Mouse (Mus musculus) heart, embryonic 12.5 days (tissue): ENCODE measurements around the gene Thap2. TPM values are rescaled to one million over a fixed set of nuclear protein-coding genes. Genes with fewer than 3 reads are reported as not detected.

ENCODE experiments used
- ATAC-seq: fragments of 200-750 bp; cut with Nextera tagmentation; 2 replicates; pipeline ENCODE4 v1.8.0; 2017; ENCODE audit warnings: moderate TSS enrichment, moderate library complexity; ENCODE audit not compliant: insufficient number of reproducible peaks, low FRiP score
- H3K27ac ChIP-seq: fragments of 300-500 bp; sonication (generic); 2 replicates; pipeline ENCODE4 v1.5.1; 2016; ENCODE audit warnings: mild to moderate bottlenecking, moderate library complexity; ENCODE audit not compliant: poor library complexity, severe bottlenecking
- H3K27me3 ChIP-seq: fragments of 300-500 bp; sonication (generic); replicated peaks from 2 replicates; pipeline ENCODE4 v1.6.1; 2016; ENCODE audit warnings: mild to moderate bottlenecking, moderate library complexity
- H3K36me3 ChIP-seq: fragments of 300-500 bp; sonication (generic); 2 replicates; pipeline ENCODE4 v1.6.1; 2016; ENCODE audit warnings: mild to moderate bottlenecking, moderate library complexity
- H3K4me1 ChIP-seq: fragments of 300-500 bp; sonication (generic); replicated peaks from 2 replicates; pipeline ENCODE4 v1.6.1; 2016; ENCODE audit warnings: mild to moderate bottlenecking
- H3K4me2 ChIP-seq: fragments of 300-500 bp; sonication (generic); 2 replicates; pipeline ENCODE4 v1.6.1; 2016; ENCODE audit warnings: mild to moderate bottlenecking, moderate library complexity
- H3K4me3 ChIP-seq: fragments of 300-500 bp; sonication (generic); 2 replicates; pipeline ENCODE4 v1.5.1; 2016; ENCODE audit warnings: mild to moderate bottlenecking
- H3K9ac ChIP-seq: fragments of 300-500 bp; sonication (generic); 2 replicates; pipeline ENCODE4 v1.6.1; 2016; ENCODE audit warnings: mild to moderate bottlenecking, moderate library complexity
- H3K9me3 ChIP-seq: fragments of 300-500 bp; sonication (generic); replicated peaks from 2 replicates; pipeline ENCODE4 v1.6.1; 2016; ENCODE audit warnings: mild to moderate bottlenecking, moderate library complexity
- WGBS: fragments of 180-500 bp; shearing (Covaris S2); methylation state at CpG from one replicate; pipeline ENCODE4 v1.1.7; 2016; 5-methylcytosine and 5-hydroxymethylcytosine counted together
- polyA plus RNA-seq: library from polyadenylated mRNA; unstranded; fragments of >200 nt; fragmentation: Nextera tagmentation; extraction: Ambion mirVana; gene quantifications from 2 replicates; pipeline ENCODE4 v1.2.1, GENCODE M21; 2016

The Thap2 gene
- polyA plus RNA-seq, 1 experiment from 2014 or later, result 16.2 TPM

DNA sequence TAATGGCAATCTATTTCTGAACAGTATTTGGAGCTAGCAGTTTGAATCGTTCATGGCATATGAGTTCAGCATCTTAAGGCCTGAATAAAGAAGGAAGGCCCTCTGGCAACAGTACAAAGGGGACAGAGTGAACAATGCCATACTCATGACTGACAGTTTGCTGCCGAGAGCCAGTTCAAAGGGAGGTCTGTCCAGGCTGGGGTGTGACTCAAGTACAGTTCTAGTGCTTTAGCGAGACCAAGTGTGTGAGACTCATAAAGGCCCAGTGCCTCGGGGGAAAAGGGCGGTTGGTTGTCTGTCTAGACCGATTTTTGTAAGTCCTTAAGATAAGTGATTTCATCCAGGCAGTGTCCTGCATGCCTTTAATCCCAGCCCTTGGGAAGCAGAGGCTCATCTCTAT is 29.7 kb downstream of the Thap2 start:
- no peak overlapping the region for H3K4me2 ChIP-seq
- WGBS, result 68% methylated on average over 6 of the region's 6 CpGs
- H3K36me3 ChIP-seq, result peaks cover 10% of the 10 kb centered on the region
- no peak for ATAC-seq
- H3K9ac ChIP-seq, result no peak overlapping the region
- no peaks in the 10 kb centered on the region for H3K4me1 ChIP-seq
- no peaks in the 10 kb centered on the region for H3K27me3 ChIP-seq
- H3K27ac ChIP-seq, result no peak overlapping the region
- no peaks in the 10 kb centered on the region for H3K9me3 ChIP-seq
- H3K4me3 ChIP-seq, result no peak overlapping the region

DNA sequence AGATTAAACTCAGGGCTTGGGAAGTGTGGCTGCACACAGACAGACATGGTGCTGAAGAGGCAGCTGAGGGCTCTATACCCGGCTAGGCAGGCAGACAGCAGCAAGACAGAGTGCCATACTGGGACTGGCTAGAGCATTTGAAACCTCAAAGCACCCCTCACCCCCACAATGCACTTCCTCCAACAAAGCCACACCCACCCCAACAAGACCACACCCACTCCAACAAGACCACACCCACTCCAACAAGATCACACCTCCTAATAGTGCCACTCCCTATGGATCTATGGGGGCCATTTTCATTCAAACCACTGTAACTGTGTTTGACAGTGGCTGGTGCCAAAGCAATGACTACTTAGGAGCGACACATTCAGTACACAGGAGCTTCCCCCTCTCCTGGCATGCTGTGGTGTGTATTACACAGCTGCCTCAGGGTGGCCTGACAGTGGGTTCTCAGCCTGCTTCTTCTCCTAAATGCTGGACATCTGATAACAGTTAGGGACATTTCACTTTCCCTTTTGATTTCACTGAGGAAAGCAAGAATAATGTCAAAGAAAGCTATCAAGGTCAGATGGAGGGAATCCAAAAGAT is 33.3 kb downstream of the Thap2 start:
- Histone ChIP-seq H3K9ac (no peak overlapping the region), H3K9me3 (no peaks in the 10 kb centered on the region), H3K4me3 (no peak overlapping the region), H3K4me1 (no peaks in the 10 kb centered on the region), H3K4me2 (no peak overlapping the region), H3K27me3 (no peaks in the 10 kb centered on the region), H3K27ac (no peak overlapping the region), H3K36me3 (peaks cover 8% of the 10 kb centered on the region)
- ATAC-seq, result no peak
- 89% methylated on average over 2 of the region's 2 CpGs for WGBS

DNA sequence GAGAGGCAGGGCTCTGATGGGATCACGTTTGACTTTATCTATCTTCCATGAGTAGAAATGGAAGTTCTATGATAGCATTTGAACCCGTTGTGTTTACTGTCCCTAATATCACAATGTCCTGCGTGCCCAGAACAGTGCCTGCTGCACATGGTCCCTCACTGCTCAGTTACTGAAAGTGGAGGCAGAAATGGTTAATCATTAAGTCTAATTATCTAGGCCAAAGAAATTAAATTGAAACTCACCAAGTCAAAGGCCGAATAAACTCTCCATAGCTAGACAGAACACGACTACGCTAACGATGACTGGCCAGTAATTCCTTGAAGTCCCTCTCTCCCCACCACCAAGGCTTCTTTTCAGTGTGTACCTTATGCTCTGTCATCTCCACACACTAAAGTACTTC is 34.7 kb downstream of the Thap2 start:
- Histone ChIP-seq H3K27me3 (no peaks in the 10 kb centered on the region), H3K36me3 (peaks cover 13% of the 10 kb centered on the region), H3K9me3 (0 out of 2 replicates have a peak, but pooled peaks cover 4% of the 10 kb centered on the region), H3K9ac (no peak overlapping the region), H3K27ac (no peak overlapping the region), H3K4me3 (no peak overlapping the region), H3K4me1 (no peaks in the 10 kb centered on the region), H3K4me2 (no peak overlapping the region)
- ATAC-seq, result no peak
- WGBS, result 86% methylated on average over 7 of the region's 7 CpGs

DNA sequence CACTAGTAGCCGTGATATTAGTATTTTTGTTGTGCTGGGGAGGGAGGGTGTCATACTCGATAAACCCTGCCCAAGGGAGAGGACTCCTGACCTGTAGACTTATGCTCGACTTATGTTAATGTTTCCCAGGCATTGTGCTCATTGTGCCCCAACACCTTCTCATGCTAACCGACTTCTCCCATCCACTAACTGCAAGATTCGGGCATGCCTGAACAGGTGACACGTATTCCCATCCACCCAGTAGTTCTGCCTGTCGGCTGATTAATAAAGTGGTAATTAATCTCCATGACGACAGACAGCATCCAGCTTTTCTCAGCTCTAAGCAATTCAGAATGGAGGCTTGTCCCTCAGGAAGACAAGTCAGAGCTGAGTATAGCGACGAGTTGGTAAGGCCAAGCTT is 35.2 kb downstream of the Thap2 start:
- 80% methylated on average over 10 of the region's 10 CpGs for WGBS

DNA sequence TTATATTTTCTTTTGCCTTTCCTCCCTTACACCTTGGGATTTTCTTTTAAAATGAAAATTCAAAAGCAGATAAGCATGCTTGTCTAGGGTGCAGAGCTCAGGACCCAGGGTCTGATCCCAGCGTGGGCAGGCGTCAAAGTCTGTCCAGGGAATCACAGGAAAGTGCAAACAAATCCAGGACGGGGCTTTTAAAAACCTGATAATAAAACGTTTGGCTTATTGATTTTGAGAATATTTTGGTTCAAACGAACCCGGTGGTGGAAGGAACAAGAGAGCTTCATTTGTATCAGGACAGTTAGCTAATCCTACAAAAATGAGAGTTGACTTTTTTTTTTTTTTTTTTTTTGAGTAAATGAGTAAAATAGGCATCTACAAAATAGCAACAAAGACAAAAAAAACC is 36.1 kb downstream of the Thap2 start:
- Histone ChIP-seq H3K4me1 (no peaks in the 10 kb centered on the region), H3K36me3 (peaks cover 14% of the 10 kb centered on the region), H3K9ac (no peak overlapping the region), H3K4me2 (no peak overlapping the region), H3K27me3 (no peaks in the 10 kb centered on the region), H3K9me3 (0 out of 2 replicates have a peak, but pooled peaks cover 4% of the 10 kb centered on the region), H3K27ac (no peak overlapping the region), H3K4me3 (no peak overlapping the region)
- no peak for ATAC-seq
- WGBS, result 69% methylated on average over 6 of the region's 6 CpGs

More for the DNA sequence above, 35.2 kb downstream of the Thap2 start:
- Histone ChIP-seq H3K4me1 (no peaks in the 10 kb centered on the region), H3K4me3 (no peak overlapping the region), H3K9ac (no peak overlapping the region), H3K27me3 (no peaks in the 10 kb centered on the region), H3K27ac (no peak overlapping the region), H3K4me2 (no peak overlapping the region), H3K9me3 (0 out of 2 replicates have a peak, but pooled peaks cover 4% of the 10 kb centered on the region), H3K36me3 (peaks cover 13% of the 10 kb centered on the region)
- ATAC-seq, result no peak

DNA sequence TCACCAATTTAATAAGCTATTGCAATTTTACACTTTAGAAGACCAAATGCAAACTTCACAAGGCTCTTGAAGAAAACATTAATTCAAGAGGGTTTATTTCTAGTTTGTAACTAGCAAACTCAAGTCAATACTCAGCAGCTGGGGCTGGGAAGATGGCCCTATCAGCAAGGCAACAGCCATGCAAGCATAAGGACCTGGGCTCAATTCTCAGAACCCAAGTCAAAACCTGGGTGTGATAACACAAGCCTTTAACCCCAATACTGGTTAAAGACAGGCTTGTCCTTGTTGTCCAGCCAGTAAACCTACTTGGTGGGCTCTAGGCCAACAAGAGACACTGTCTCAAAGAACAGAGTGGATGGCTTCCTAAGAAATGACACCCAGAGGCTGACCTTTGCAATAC is 37.8 kb downstream of the Thap2 start:
- no peak for ATAC-seq
- Histone ChIP-seq H3K4me2 (no peak overlapping the region), H3K27me3 (no peaks in the 10 kb centered on the region), H3K9me3 (0 out of 2 replicates have a peak, but pooled peaks cover 4% of the 10 kb centered on the region), H3K4me3 (no peak overlapping the region), H3K9ac (no peak overlapping the region), H3K4me1 (no peaks in the 10 kb centered on the region), H3K36me3 (peaks cover 28% of the 10 kb centered on the region), H3K27ac (no peak overlapping the region)

DNA sequence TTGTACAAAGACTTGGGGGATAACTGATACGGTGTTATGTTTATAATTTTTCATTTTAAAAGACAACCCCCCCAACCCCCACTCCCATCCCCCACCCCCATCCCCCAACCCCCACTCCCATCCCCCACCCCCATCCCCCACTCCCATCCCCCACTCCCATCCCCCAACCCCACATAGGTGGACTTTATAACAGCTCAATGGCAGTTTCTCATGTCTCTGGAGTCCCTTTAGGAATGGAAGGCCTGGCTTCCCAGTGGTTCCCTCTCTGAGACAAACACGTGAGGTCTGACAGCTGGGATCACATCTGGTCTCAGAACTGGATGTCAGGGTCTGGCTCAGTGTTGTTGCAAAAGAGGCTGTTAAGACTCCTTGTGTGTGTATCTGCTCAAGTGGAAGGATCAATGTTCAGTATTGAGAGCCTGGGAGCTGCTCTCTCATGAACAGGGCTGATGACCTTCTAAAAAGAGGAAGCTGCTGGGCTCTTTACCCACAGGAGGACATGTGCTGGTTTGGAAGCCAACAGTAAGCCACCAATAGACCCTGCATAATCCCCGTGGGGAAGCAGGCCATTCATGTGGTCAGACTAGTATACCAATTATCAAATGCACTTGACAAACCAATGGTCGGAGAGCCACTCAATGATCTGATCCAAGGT is 41.3 kb downstream of the Thap2 start:
- no peak for ATAC-seq
- H3K9me3 ChIP-seq, result 0 out of 2 replicates have a peak, but pooled peaks cover 4% of the 10 kb centered on the region
- H3K4me2 ChIP-seq, result no peak overlapping the region
- WGBS, result 85% methylated on average over 4 of the region's 4 CpGs
- H3K4me3 ChIP-seq, result no peak overlapping the region
- H3K36me3 ChIP-seq, result peaks cover 42% of the 10 kb centered on the region
- H3K27me3 ChIP-seq, result no peaks in the 10 kb centered on the region
- no peaks in the 10 kb centered on the region for H3K4me1 ChIP-seq
- H3K27ac ChIP-seq, result no peak overlapping the region
- no peak overlapping the region for H3K9ac ChIP-seq

DNA sequence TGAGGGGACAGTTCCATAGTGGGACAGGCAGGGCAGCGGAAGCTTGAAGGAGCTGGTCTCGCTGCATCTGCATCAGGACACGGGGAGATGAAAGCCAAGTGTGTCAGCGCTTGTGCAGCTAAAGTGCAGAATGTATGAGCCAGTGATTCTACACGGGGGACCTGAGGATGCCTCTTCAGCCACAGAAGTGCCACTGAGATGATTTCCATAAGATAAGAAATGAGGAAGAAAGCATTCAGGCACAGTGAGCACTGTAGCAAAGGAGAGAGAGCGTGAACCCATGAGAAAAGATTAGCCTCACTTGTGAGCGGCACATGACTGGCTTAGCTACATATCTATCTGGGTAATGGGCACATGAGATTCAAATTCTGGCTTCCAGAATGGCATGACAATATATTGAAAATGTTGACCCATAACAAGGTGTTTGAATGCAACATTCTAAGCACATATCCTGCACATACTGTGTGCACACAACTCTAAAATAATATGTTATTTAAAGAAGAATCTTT is 44.4 kb downstream of the Thap2 start:
- Histone ChIP-seq H3K36me3 (peaks cover 29% of the 10 kb centered on the region), H3K27me3 (no peaks in the 10 kb centered on the region), H3K9ac (no peak overlapping the region), H3K4me1 (no peaks in the 10 kb centered on the region), H3K27ac (no peak overlapping the region), H3K4me2 (no peak overlapping the region), H3K9me3 (no peaks in the 10 kb centered on the region), H3K4me3 (no peak overlapping the region)
- no peak for ATAC-seq
- WGBS, result 84% methylated on average over 7 of the region's 7 CpGs

DNA sequence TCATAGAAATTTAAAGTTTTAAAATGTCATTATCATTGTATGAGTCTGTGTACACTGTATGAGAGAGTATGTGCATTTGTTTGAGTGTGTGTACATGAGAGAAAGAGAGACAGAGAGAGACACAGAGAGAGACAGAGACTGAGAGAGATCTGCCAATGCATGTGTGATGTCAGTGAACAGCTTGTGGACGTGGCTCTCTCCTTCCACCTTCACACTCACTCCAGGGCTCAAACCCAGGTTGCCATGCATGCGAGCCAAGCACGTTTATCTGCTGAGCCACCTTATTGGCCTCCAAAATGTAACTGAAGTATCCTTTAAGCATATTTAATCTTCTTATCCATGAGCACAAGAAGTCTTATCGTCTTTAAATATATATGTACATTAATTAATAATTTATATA is 47.3 kb downstream of the Thap2 start:
- H3K27me3 ChIP-seq, result no peaks in the 10 kb centered on the region
- no peak overlapping the region for H3K4me3 ChIP-seq
- no peak overlapping the region for H3K4me2 ChIP-seq
- no peak overlapping the region for H3K27ac ChIP-seq
- no peak for ATAC-seq
- H3K4me1 ChIP-seq, result no peaks in the 10 kb centered on the region
- WGBS, result 78% methylated on average over 4 of the region's 4 CpGs
- H3K9me3 ChIP-seq, result no peaks in the 10 kb centered on the region
- H3K36me3 ChIP-seq, result peaks cover 15% of the 10 kb centered on the region
- no peak overlapping the region for H3K9ac ChIP-seq

DNA sequence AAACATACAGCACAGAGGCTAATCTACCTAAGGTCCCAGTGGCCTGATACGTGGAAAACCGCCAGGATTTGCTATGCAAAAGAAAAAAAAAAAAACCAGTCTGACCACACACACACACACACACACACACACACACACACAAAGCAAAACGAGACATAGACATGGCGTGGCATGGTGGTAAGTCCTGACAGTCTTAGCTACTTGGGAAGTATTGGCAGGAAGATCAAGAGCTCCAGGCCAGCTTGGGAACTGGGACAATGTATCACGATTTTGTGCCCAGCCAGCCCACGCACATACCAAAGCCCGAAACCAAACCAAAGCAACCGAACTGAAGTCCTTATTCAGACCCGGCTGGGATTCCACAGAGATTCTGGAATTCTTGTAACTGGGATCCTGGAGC is 50.7 kb downstream of the Thap2 start:
- H3K9me3 ChIP-seq, result no peaks in the 10 kb centered on the region
- H3K9ac ChIP-seq, result no peak overlapping the region
- H3K4me1 ChIP-seq, result no peaks in the 10 kb centered on the region
- H3K36me3 ChIP-seq, result no peaks in the 10 kb centered on the region; the same call in 1 of the 2 replicates
- H3K4me3 ChIP-seq, result no peak overlapping the region
- H3K27ac ChIP-seq, result no peak overlapping the region
- 75% methylated on average over 9 of the region's 9 CpGs for WGBS
- no peak for ATAC-seq
- no peak overlapping the region for H3K4me2 ChIP-seq
- H3K27me3 ChIP-seq, result no peaks in the 10 kb centered on the region

DNA sequence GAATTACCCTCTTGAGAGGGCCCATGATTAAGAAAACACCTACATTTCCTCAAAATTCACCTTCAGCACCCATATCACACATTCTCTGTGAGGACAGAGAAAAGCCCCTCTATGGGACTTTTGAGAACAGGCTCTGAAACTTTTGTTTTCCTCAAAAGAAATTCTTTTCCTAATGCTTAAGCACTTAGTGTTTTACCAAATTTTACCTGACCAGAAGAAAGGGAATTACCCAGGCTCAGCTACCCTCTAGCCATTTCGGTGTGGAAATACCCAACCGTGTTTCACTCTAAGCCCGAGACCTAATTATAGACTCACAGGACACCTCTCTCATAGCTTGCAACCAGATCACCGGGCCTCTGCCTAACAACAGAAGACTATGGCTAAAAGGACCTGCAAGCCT is 51.2 kb downstream of the Thap2 start:
- no peak overlapping the region for H3K27ac ChIP-seq
- no peak overlapping the region for H3K4me2 ChIP-seq
- no peaks in the 10 kb centered on the region for H3K9me3 ChIP-seq
- no peaks in the 10 kb centered on the region for H3K36me3 ChIP-seq
- no peak for ATAC-seq
- H3K9ac ChIP-seq, result no peak overlapping the region
- no peaks in the 10 kb centered on the region for H3K27me3 ChIP-seq
- H3K4me1 ChIP-seq, result no peaks in the 10 kb centered on the region
- 42% methylated on average over 4 of the region's 4 CpGs for WGBS
- no peak overlapping the region for H3K4me3 ChIP-seq
